Mouse (Mus musculus): ENCODE results near the gene Psmc2. TPM values are rescaled to one million over a fixed set of nuclear protein-coding genes. Genes with fewer than 3 reads are reported as not detected.
A peak's percentile ranks its signal among the peaks of the same experiment; 100 is the strongest.

Psmc2 gene
- polyA plus RNA-seq (2012; rRNA removed), result 39.0 and 41.2 TPM in 2 replicates

DNA sequence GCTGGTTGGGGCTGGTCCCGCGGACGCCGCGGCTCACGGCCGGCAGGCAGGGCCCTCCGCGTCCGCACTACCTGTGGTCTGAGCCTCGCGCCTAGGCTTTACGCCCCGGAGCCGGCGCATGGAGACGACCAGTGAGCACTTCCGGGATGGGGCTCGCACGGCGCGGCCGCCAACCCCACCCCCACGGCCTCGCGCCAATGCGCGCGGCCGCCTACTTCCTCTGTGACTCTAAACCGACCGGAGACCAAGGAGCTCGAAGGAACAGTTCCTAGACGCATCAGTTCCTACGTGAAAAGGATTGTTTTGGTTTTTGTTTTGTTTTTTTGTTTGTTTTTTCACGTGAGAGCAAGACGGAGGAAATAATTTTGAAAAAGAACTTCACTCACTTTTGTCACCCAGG is at the start of gene Psmc2, which contains the start of gene Dnajc2:
Gene Psmc2 (plus strand): TSS at position 231 of the 400 bp plus-strand sequence.
Gene Dnajc2 (minus strand): TSS at position 199 of the 400 bp plus-strand sequence.
- DNase-seq (ENCODE audit: low read depth), result peak; percentile 46

DNA sequence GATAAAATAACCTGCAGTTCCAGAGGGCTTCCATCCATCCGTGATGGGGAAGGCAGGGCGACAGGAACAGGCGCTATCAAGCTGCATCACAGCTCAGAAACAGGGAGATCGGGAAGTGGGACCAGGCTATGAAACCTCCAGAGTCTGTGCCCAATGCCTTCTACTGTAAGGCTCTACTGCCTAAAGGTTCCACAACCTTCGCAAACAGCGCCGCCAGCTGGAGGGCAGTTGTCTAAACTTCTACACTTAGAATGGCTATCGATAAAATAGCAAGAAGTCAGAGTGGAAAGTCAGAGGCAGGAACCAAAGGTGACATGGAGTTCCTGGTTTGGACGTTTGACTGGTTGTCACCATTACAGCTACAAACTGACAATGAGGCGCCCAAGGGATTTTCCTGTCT is 49.5 kb upstream of the Psmc2 start:
- DNase-seq (ENCODE audit: low read depth), result no peak

DNA sequence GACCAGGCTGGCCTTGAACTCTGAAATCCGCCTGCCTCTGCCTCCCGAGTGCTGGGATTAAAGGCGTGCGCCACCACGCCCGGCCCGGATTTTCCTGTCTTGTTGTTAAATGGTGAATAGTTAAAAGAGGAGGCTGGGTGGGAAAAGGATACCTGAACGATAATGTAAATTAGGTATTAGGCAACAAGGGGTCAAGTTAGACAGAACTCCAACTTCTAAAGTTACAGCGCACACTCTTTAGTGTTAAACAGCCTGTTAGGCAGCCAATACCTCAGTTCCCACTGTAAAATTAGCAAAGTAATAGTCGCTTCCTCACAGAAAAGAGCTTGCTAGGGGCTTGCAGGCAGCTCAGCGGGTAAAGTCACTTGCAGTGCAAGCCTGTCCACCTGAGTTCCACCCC is 49.0 kb upstream of the Psmc2 start:
- DNase-seq (ENCODE audit: low read depth), result no peak

- DNase-seq (ENCODE audit: low read depth), result no peak
These were observed 48.0 kb upstream of the Psmc2 start, which contains the start of gene Pmpcb for GRCm38 (mm10) chr5:21736956-21737585. TSS of gene Pmpcb (plus strand) at chr5:21737141.

DNA sequence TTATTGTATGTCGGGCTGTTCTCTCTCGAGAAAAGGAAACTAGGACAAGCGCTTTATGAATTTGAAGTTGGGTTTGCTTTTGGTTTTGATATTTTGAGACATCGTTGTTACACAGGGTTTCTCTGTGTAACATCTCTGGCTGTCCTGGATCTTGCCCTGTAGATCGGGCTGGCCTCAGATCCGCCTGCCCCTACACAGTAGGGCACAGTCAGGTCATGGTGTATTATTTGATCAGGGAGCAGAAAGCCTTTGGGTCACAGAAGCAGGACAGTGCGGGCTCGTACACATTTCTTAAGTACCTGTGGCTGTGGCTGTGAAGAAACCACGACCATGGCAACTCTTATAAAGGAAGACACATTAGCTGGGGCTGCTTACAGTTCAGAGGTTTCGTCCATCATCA is 47.5 kb upstream of the Psmc2 start:
- DNase-seq (ENCODE audit: low read depth), result no peak

DNA sequence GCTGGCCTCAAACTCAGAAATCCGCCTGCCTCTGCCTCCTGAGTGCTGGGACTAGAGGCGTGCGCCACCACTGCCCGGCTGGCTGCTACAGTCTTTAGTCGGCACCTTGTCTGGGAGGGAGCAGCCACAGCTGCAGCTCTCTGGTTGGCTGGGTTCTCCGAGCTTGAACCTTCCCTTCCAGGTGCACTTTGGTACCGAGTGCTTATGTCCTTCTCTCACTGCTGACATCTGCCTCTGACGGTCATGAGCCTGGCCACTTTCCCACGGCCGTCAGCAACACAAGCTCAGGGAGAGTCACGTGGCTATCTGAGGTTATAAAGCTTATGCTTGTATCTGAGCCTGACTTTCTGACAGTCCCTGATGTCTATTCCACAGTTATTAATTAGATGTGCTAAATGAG is 46.0 kb upstream of the Psmc2 start:
- DNase-seq (ENCODE audit: low read depth), result no peak

DNA sequence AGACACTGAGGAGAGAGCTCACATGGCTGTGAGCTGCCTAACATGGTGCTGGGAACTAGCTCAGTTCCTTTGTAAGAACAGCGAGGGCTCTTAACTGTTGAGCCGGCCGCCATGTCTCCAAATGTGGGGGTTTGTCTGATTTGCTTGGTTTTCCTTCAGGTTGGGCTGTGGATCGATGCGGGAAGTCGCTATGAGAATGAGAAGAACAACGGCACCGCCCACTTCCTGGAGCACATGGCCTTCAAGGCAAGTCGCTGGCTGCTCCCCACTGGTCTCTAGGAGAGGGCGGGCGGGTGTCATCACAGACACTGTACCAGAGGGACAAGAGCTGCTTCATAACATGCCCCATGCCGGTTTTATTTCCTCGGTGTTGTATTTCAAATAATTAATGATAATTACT is 45.2 kb upstream of the Psmc2 start:
- no peak for DNase-seq (ENCODE audit: low read depth)

GRCm38 (mm10) chr5:21743606-21744005 is 41.5 kb upstream of the Psmc2 start:
- DNase-seq (ENCODE audit: low read depth), result no peak

DNA sequence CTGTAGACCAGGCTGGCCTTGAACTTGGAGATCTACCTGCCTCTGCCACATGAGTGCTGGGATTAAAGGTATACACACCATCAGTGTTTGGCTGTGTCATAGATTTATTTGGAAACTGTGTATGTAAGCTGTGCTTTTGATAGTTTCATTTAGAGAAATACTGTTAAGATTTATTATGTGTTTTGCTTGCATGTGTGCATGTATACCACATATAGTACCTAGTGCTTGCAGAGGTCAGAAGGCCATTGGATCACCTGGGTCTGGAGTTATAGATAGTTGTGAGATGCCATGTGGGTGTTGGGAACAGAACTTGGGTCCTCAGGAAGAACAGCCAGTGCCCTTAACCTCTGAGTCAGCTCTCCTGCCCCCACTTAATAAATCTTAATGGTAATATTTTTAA is 40.4 kb upstream of the Psmc2 start:
- DNase-seq (ENCODE audit: low read depth), result no peak

- no peak for DNase-seq (ENCODE audit: low read depth)
These were observed 39.1 kb upstream of the Psmc2 start for GRCm38 (mm10) chr5:21745966-21746365.

DNA sequence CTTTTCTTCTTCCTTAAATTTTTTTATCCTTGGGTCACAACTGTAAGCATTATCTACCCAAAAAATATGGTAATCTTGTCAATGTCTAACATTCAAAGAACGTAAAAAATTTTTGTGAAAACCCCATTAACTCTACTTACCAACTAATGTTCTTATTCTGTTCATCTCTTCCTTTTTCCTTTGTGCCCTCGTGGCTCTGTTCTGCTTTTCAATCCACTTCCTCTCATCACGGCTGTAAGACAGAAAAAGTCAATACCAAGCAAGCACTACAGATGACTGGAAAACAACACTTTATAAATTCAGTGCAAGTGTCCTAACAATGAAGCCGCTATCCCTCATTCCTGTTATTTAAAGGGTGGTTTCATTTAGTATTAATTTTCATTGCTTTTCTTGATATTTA is 16.6 kb upstream of the Psmc2 start:
- no peak for DNase-seq (ENCODE audit: low read depth)

DNA sequence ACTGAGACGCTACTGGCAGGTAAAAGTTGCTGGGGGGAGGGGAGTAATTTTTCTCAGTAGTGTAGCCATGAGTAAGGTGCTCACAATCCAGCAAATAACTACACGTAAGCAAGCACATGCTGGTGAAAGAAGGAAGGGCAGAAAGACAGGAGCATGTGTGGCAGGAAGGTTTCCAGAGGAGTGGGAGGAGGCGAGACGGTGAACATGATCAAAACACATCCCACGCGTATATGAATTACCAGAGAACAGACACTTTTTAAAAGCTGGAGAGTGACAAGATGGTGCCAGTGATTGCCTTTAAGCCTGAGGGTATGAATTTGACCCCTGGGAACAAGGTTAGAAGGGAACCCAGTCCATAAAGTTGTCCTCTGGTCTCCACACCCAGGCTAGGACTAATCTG is 15.2 kb upstream of the Psmc2 start:
- DNase-seq (ENCODE audit: low read depth), result no peak

DNA sequence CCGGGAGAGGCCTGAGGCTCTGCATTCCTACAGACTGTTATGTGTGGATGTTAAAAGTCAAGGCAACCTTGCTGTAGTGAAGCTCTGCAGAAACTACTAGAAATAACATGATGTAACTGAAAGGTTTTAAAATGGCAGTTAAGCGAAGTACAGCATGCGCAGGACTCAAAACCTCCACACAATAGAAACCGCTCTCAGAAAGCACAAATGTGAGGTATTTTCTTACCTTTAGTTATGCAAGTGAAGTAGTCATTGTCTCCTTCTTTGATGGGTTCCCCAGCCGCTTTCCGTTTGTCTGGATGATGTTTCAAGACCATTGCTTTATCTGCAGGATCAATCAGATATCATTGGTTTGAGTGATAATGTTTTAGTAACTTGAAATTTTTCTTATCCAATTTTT is 8.6 kb upstream of the Psmc2 start:
- no peak for DNase-seq (ENCODE audit: low read depth)

GRCm38 (mm10) chr5:21784161-21785052 is 676 bp upstream of the Psmc2 start:
- no peak for DNase-seq (ENCODE audit: low read depth)

DNA sequence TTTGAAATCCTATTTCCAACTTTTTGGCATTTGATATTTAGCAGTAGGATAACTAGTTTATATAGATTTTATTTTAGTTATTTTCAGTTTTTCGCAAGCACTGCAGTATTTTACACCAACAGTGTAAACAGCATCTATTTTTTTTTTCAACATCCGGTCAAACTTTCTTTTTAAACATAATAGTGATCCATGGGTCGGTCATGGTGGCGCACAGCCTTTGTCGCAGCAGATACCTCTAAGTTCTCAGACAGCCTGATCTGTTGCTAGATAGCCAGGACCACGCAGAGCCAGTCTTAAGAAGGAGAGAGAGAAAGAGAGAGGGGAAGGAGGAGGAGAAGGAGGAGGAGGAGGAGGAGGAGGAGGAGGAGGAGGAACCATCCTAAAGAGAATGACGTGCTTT is 693 bp downstream of the Psmc2 start:
- DNase-seq (ENCODE audit: low read depth), result no peak

DNA sequence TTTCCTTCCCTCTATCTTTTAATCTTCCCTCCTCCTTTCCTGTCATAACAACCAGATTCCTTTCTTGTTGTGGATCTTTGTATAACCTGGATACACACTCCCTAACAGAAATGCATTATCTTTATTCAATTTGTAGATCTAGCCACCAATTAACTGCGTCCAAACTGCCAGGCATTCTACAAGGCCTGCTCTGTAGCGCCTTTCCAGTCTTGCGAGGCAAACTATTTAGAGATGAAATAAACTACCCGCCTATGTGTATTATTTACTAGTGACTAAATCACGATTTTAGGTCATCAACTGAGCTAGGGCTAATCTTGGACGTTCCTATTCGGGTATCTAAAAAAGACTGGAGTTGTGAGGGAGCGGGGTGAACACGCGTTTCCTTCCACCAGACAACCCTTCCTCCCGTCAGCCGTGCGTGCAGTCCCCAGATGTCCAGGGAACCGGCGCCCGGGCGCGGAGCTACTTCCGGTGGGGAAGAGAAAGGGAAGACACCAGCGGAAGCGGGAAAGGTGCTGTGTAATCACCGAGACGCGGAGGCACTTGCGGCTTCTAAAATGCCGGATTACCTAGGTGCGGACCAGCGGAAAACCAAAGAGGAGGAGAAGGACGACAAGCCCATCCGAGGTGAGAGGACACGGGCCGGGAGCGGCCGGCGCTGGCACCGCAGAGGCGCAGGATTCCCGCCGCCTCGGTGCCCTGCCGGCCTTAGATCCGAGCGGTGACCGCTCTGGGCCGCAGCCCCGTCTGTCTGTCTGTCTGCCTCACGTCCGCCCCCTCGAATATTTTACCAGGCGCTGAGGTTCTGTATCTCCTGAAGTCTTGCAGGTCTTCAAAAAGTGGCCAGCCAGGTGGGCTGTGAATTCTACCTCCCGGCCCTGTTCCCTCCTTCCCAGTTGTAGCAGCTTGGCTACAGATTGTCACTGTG is 1.4 kb downstream of the Psmc2 start:
- peak; percentile 56 for DNase-seq (ENCODE audit: low read depth)

- no peak for DNase-seq (ENCODE audit: low read depth)
These were observed 2.4 kb downstream of the Psmc2 start for GRCm38 (mm10) chr5:21787186-21788105.

GRCm38 (mm10) chr5:21789061-21789460 is 4.0 kb downstream of the Psmc2 start:
- no peak for DNase-seq (ENCODE audit: low read depth)

GRCm38 (mm10) chr5:21792166-21792565 is 7.1 kb downstream of the Psmc2 start:
- no peak for DNase-seq (ENCODE audit: low read depth)

GRCm38 (mm10) chr5:21802907-21803306 is 17.8 kb downstream of the Psmc2 start:
- DNase-seq (ENCODE audit: low read depth), result no peak

GRCm38 (mm10) chr5:21803691-21804188 is 18.7 kb downstream of the Psmc2 start:
- no peak for DNase-seq (ENCODE audit: low read depth)

Measured in gonadal fat pad, adult 2 months (tissue).